Mouse (Mus musculus) adrenal gland, postnatal 14 days (tissue): Measurements from ENCODE around the gene Pagr1a. TPM values are rescaled to one million over a fixed set of nuclear protein-coding genes. Genes with fewer than 3 reads are reported as not detected.

Experiments
- DNase-seq: peaks from one replicate; pipeline ENCODE4 v3.0.0; 2021; ENCODE audit warnings: mixed read lengths
- total RNA-seq: library from RNA; stranded (reverse); gene quantifications from 2 replicates; pipeline ENCODE4 v1.2.3, GENCODE M21; 2021

The Pagr1a gene
- total RNA-seq, 1 experiment from 2014 or later: 24.6 TPM

- DNase-seq: peak; percentile 78
Observed at GRCm38 (mm10) chr7:127020901-127021562, 3.9 kb upstream of the Pagr1a start, which contains the start of the genes Gm42742 and Prrt2. Gene Gm42742, minus strand, starts transcription at chr7:127021097. Gene Prrt2, minus strand, starts transcription at chr7:127021211.

GRCm38 (mm10) chr7:127020491-127020890 lies 3.3 kb upstream of the Pagr1a start:
- no peak for DNase-seq

- DNase-seq: no peak
Observed at GRCm38 (mm10) chr7:127020031-127020430, 2.9 kb upstream of the Pagr1a start.

- no peak for DNase-seq
Observed at GRCm38 (mm10) chr7:127019306-127019960, 2.3 kb upstream of the Pagr1a start.

GRCm38 (mm10) chr7:127018416-127019305 lies 1.5 kb upstream of the Pagr1a start:
- no peak for DNase-seq

GRCm38 (mm10) chr7:127017950-127018345 lies 796 bp upstream of the Pagr1a start:
- no peak for DNase-seq

GRCm38 (mm10) chr7:127016486-127016938 lies 640 bp downstream of the Pagr1a start:
- peak; percentile 79 for DNase-seq

- DNase-seq: no peak
Observed at GRCm38 (mm10) chr7:127016481-127016485, 869 bp downstream of the Pagr1a start, which contains the start of gene Pagr1b. Gene Pagr1b, minus strand, starts transcription at chr7:127016484.

GRCm38 (mm10) chr7:127016081-127016480 lies 1.1 kb downstream of the Pagr1a start:
- DNase-seq: peak; percentile 69

- DNase-seq: no peak
Observed at GRCm38 (mm10) chr7:127014993-127015392, 2.2 kb downstream of the Pagr1a start.

GRCm38 (mm10) chr7:127014320-127014719 lies 2.8 kb downstream of the Pagr1a start, which contains the start of gene Mvp:
Gene Mvp, minus strand, starts transcription at chr7:127014621.
- DNase-seq: peak; percentile 86

GRCm38 (mm10) chr7:127013385-127013784 lies 3.8 kb downstream of the Pagr1a start:
- no peak for DNase-seq

- no peak for DNase-seq
Observed at GRCm38 (mm10) chr7:127012845-127013244, 4.3 kb downstream of the Pagr1a start.

- DNase-seq: no peak
Observed at GRCm38 (mm10) chr7:127012374-127012773, 4.8 kb downstream of the Pagr1a start.

- DNase-seq: no peak
Observed at GRCm38 (mm10) chr7:127011717-127012116, 5.4 kb downstream of the Pagr1a start.

- DNase-seq: no peak
Observed at GRCm38 (mm10) chr7:127011051-127011450, 6.1 kb downstream of the Pagr1a start.

- no peak for DNase-seq
Observed at GRCm38 (mm10) chr7:127009307-127010085, 7.7 kb downstream of the Pagr1a start.

- DNase-seq: peak; percentile 80
Observed at GRCm38 (mm10) chr7:127008239-127009019, 8.7 kb downstream of the Pagr1a start.

GRCm38 (mm10) chr7:127007313-127008024 lies 9.7 kb downstream of the Pagr1a start:
- DNase-seq: no peak

- no peak for DNase-seq
Observed at GRCm38 (mm10) chr7:127004122-127004875, 12.9 kb downstream of the Pagr1a start.
